Mouse (Mus musculus) erythroblast, embryonic 14.5 days (primary cell): ENCODE results near the gene Abr. TPM values are rescaled to one million over a fixed set of nuclear protein-coding genes. Genes with fewer than 3 reads are reported as not detected.
A peak's percentile ranks its signal among the peaks of the same experiment; 100 is the strongest.

ENCODE experiments used
- H3K27me3 ChIP-seq: 2 replicates; pipeline ENCODE4 v1.6.1; 2012; ENCODE audit warnings: inconsistent platforms; ENCODE audit not compliant: control insufficient read depth
- H3K36me3 ChIP-seq: 2 replicates; pipeline ENCODE4 v1.6.1; 2012; ENCODE audit warnings: mild to moderate bottlenecking, inconsistent platforms; ENCODE audit not compliant: control insufficient read depth
- H3K4me1 ChIP-seq: 2 replicates; pipeline ENCODE4 v1.6.1; 2012; ENCODE audit warnings: inconsistent platforms; ENCODE audit not compliant: control insufficient read depth
- H3K4me3 ChIP-seq: replicated peaks from 2 replicates; pipeline ENCODE3; 2012; ENCODE audit warnings: moderate library complexity, mild to moderate bottlenecking, inconsistent platforms
- H3K9me3 ChIP-seq: 2 replicates; pipeline ENCODE4 v1.6.1; 2012; ENCODE audit warnings: low read length, inconsistent platforms, mixed read lengths; ENCODE audit not compliant: control insufficient read depth
- GATA1 ChIP-seq: IDR thresholded peaks from 2 replicates; pipeline ENCODE4 v1.6.1; 2012; ENCODE audit warnings: low read length, inconsistent platforms, mixed read lengths
- TAL1 ChIP-seq: IDR thresholded peaks from 3 replicates; pipeline ENCODE4 v1.6.1; 2012; ENCODE audit warnings: low read length, inconsistent platforms, mixed read lengths
- polyA plus RNA-seq: library from polyadenylated mRNA; stranded (reverse); fragments of >175 nt; gene quantifications from 2 replicates; pipeline ENCODE4 v1.2.3, GENCODE M21; 2012

Gene Abr
- polyA plus RNA-seq, 1 experiment, result 0.03 TPM

DNA sequence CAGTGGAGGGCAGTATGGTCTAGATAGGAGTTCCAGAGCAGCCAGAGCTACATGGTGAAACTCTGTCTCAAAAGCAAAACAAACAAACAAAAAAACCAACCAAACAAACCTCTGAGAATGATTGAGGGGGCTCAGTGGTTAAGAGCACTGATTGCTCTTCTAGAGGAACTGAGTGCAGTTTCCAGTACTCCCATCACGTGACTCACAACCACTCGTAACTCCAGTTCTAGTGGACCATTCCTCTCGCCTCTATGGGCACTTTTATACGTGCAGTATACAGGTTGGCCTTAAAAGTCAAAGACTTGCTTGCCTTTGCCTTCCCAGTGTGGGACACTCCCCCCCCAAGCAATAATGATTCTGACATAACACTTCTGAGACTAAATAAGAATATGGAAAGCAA is 217.0 kb downstream of the Abr start:
- peaks cover 5% of the 10 kb centered on the region for H3K36me3 ChIP-seq
- H3K4me1 ChIP-seq, result peaks cover 19% of the 10 kb centered on the region
- TF ChIP-seq TAL1 (no peak), GATA1 (no peak)
- peaks cover 28% of the 10 kb centered on the region for H3K27me3 ChIP-seq
- no peak overlapping the region for H3K4me3 ChIP-seq
- H3K9me3 ChIP-seq, result no peaks in the 10 kb centered on the region

DNA sequence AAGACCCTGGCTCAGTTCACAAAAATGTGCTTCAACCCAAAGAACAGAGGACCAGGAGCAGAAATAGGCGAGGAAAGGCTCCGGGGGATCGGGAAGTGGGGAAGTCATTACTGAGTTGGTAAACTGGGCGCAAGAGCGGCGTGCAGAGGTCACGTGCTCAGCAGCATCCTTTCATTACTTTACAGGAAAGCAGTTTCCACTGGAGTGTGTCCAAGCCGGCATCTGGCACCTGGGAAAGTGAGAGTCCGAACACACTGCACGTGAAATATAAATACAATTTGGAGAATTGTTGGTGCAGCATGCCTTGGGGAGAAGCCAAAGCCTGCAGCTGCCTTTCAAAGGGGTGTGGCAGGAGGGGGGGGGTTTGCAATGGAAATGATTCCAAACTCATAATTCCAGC is 220.7 kb downstream of the Abr start:
- Histone ChIP-seq H3K27me3 (peaks cover 60% of the 10 kb centered on the region), H3K9me3 (no peaks in the 10 kb centered on the region), H3K36me3 (no peaks in the 10 kb centered on the region), H3K4me1 (peaks cover 28% of the 10 kb centered on the region), H3K4me3 (no peak overlapping the region)
- TF ChIP-seq TAL1 (no peak), GATA1 (no peak)

DNA sequence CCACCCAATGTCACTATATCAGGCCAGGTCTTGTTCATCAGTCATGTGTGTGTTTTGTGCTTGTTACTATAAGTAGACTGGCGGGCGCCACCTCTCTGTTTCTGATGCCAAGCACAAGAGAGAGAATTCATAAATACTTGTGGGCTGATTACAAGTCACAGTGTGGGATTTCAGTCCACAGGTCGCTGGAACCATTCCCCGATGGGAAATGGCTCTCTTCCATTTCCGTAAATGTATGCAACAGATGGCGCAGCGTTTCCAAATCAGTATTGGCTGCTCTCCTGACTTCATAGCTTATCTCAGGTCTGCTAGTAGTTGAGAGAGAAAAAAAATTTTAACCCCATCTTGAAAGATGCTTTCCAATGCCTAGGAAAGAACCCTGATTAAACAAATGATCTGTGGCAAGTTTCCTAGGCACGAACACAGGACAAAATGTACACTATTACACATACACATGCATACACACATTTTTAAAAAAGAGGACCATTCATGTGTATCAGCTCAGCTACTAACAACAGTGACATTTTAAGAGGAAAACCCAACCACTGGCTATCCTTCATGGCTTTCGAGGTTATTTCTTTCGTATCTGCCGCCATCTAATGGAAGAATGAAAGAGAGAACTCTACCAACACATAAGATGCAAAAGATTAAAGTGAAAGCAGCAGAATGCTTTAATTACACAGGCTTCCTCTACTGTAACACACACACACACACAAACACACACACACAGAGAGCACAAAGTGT is 222.4 kb downstream of the Abr start:
- H3K4me1 ChIP-seq, result peaks cover 26% of the 10 kb centered on the region

DNA sequence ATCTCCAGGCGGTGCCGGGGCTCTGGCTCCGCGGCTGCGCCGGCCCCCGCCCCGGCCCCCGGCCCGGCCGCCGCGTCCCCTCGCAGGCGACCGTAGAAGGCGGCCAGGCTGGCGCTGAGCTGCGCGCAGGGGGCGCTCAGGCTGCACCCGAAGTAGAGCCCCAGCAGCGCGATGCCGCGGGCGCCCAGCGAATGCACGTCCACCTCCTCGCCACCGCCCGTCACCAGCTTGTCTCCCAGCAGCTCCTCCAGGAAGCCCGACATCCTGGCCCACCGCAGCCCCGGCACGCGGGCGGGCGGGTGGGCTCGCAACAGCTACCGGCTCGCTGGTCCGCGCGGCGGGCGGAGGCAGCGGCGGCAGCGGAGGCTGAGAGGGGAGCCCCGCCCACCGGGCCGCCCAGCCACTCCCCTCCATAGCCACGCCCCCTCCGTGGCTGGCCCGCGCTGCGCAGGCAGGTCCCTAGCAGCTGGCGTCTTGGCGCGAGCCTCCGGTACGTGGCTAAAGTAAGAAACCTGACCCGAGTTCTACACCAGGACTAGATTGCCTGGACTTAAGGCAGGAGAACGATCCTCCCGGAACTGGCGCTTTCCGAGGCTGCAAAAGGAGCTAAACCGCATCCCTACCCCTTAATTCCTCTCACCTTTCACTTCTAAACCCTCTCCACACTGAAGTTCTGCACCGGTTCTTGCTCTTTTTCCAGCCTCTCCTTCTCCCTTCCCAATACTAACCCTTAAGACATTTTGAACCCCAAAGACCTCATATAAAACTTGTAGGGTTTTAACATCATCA is 223.1 kb downstream of the Abr start, which contains the start of gene Nxn:
Gene Nxn (minus strand): TSS at position 343 of the 789 bp plus-strand sequence.
- no peaks in the 10 kb centered on the region for H3K36me3 ChIP-seq
- peaks cover 26% of the 10 kb centered on the region for H3K4me1 ChIP-seq
- peaks cover 64% of the 10 kb centered on the region for H3K27me3 ChIP-seq
- H3K4me3 ChIP-seq, result peak within 1 kb of the TSS; percentile 67
- TF ChIP-seq GATA1 (no peak), TAL1 (no peak)
- H3K9me3 ChIP-seq, result no peaks in the 10 kb centered on the region

More for the DNA sequence above, 222.4 kb downstream of the Abr start:
- Histone ChIP-seq H3K9me3 (no peaks in the 10 kb centered on the region), H3K27me3 (peaks cover 66% of the 10 kb centered on the region), H3K4me3 (peak overlapping the region; percentile 67), H3K36me3 (no peaks in the 10 kb centered on the region)
- TF ChIP-seq GATA1, result no peak
- no peak for TF ChIP-seq TAL1

DNA sequence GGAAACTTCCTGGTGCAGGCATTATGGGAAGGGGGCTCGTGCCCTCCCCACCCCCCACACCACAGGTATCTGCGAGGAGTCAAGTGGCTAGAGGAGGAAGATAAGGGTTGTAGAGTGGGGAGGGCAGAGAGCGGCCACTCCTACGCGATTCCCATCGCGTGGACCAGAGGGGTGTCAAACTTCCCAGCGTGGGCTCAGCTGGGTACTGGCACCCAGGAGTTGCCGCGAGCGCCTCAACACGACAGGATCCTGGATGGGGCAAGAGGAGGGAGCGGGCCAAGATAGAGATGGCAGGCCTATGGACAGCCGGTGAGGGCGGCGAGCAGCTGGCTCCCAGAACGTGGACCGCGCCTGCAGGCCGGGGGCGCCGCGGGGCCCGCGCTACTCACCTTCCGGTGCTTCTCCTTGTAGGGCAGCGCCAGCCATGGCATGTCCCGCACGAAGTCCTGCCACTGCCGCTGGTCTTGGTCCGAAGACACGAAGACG is 223.8 kb downstream of the Abr start:
- Histone ChIP-seq H3K4me1 (peaks cover 26% of the 10 kb centered on the region), H3K36me3 (no peaks in the 10 kb centered on the region), H3K27me3 (peaks cover 64% of the 10 kb centered on the region), H3K9me3 (no peaks in the 10 kb centered on the region), H3K4me3 (peak overlapping the region; percentile 67)
- TF ChIP-seq TAL1, result no peak
- TF ChIP-seq GATA1, result 0 out of 2 replicates have a peak, but pooled peaks have one; percentile 25

DNA sequence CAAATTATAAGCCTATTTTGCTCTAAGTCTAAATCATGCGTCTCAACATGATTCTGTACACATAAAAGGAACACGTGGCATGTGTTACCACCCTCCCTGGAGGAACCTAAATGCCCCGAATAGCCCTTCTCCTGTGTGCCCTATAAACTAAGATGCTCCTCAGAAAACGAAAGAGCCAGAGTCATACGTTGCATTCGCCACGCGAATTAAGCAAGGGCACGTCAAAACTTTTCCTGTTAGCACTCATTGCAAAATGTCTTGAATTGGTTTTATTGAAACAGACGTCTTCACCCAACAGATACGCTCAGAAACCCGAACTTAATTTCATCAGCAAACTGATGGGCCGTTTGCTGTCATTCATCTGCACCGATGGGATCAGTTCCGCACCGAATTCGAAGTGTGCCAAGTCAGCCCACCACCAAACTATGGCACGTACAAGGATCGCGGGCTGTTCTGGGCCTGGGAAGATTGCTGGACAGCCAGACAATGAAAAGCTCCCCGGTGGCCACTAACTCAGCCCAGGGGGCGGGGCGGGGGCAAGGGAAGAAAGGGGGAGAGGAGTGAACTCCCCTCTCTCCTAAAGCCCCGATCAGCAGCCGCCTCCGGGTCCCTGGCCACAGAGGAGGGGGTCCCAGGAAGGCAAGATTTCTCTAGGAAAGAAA is 224.3 kb downstream of the Abr start:
- Histone ChIP-seq H3K27me3 (peaks cover 60% of the 10 kb centered on the region), H3K36me3 (no peaks in the 10 kb centered on the region), H3K9me3 (no peaks in the 10 kb centered on the region), H3K4me3 (peak overlapping the region; percentile 67), H3K4me1 (peaks cover 26% of the 10 kb centered on the region)
- TF ChIP-seq TAL1, result no peak
- TF ChIP-seq GATA1, result no peak

DNA sequence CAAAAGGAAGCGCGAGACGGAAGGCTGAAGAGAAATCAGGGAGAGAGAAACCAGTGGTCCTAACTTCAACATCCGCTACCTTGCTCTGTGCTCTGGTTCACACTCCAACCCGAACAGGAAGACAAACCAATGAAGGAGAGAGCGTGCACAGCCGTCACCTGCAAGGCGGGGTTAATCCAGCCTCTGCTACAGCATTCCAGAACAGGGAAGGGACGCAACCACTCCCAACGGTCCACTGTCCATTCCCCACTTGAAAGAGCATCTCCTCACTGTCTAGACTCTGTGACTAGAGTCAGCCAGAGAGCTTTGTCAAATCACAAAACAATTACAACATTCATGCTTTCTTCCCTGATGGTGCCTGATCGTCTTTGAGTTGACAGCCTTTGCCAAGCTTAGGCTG is 229.1 kb downstream of the Abr start:
- TF ChIP-seq TAL1 (no peak), GATA1 (no peak)
- Histone ChIP-seq H3K4me3 (no peak overlapping the region), H3K27me3 (peaks cover 23% of the 10 kb centered on the region), H3K4me1 (peaks cover 5% of the 10 kb centered on the region), H3K9me3 (no peaks in the 10 kb centered on the region), H3K36me3 (no peaks in the 10 kb centered on the region)

DNA sequence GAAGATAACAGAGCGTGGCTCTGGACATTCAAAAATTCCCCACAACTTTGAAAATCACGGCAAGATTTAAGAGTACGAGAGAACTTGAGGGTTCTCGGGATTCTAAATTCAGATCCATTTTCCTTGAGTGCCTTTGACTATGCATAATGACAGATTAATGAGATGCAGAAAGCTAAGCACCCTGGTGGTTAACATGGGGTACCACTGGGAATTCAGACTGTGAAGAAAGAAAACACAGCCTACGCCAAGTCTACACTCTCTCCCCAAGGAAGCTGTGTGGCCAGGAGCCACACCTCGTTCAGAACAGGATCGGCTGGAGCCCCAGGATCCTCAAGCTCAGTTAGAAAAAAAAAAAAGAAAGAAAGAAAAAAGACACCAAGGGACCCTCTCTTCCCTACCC is 229.6 kb downstream of the Abr start:
- TF ChIP-seq GATA1 (no peak), TAL1 (no peak)
- Histone ChIP-seq H3K36me3 (no peaks in the 10 kb centered on the region), H3K9me3 (no peaks in the 10 kb centered on the region), H3K4me3 (no peak overlapping the region), H3K4me1 (peaks cover under 1% of the 10 kb centered on the region), H3K27me3 (peaks cover 19% of the 10 kb centered on the region)

DNA sequence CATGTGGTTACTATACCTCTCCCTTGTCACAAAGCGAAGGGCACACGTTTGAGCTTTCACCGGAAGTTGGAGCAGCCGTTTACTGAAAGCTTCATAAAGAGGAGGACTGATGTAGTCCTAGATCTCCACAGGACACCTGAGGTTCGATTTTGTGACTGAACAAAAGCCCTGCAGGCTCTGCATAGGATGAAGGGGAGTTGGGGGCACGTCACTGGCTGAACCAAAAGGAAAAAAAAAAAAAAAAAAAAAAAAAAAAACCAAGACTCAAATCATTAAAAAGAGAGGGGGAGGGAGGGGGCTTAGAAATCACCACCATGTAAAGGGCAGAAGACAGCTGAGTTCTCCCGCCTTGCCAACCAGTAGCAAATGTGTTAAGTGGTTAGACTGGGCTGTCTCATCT is 233.4 kb downstream of the Abr start:
- Histone ChIP-seq H3K4me3 (no peak overlapping the region), H3K4me1 (no peaks in the 10 kb centered on the region), H3K36me3 (no peaks in the 10 kb centered on the region), H3K9me3 (no peaks in the 10 kb centered on the region), H3K27me3 (no peaks in the 10 kb centered on the region)
- TF ChIP-seq TAL1 (no peak), GATA1 (no peak)
